Mouse (Mus musculus): ENCODE data around the gene Cxcr4.

The Cxcr4 gene

GRCm38 (mm10) chr1:128592211-128592741, at the start of gene Cxcr4:
Cxcr4 (minus strand) TSS chr1:128592293.
- no peak for DNase-seq (ENCODE audit: low read depth, low spot score)

- DNase-seq (ENCODE audit: low read depth, low spot score), result no peak
These were observed 47.6 kb upstream of the Cxcr4 start for GRCm38 (mm10) chr1:128639707-128640107.

- no peak for DNase-seq (ENCODE audit: low read depth, low spot score)
These were observed 45.2 kb upstream of the Cxcr4 start for GRCm38 (mm10) chr1:128637230-128637740.

- no peak for DNase-seq (ENCODE audit: low read depth, low spot score)
These were observed 44.5 kb upstream of the Cxcr4 start for GRCm38 (mm10) chr1:128636258-128637229.

- no peak for DNase-seq (ENCODE audit: low read depth, low spot score)
These were observed 41.8 kb upstream of the Cxcr4 start for GRCm38 (mm10) chr1:128633711-128634379.

- no peak for DNase-seq (ENCODE audit: low read depth, low spot score)
These were observed 40.4 kb upstream of the Cxcr4 start for GRCm38 (mm10) chr1:128632522-128632921.

- DNase-seq (ENCODE audit: low read depth, low spot score), result no peak
These were observed 34.1 kb upstream of the Cxcr4 start for GRCm38 (mm10) chr1:128626144-128626678.

- DNase-seq (ENCODE audit: low read depth, low spot score), result no peak
These were observed 31.4 kb upstream of the Cxcr4 start for GRCm38 (mm10) chr1:128623594-128623887.

GRCm38 (mm10) chr1:128622867-128623593, 30.9 kb upstream of the Cxcr4 start:
- no peak for DNase-seq (ENCODE audit: low read depth, low spot score)

GRCm38 (mm10) chr1:128617654-128618310, 25.7 kb upstream of the Cxcr4 start:
- DNase-seq (ENCODE audit: low read depth, low spot score), result no peak

GRCm38 (mm10) chr1:128616586-128616985, 24.5 kb upstream of the Cxcr4 start:
- DNase-seq (ENCODE audit: low read depth, low spot score), result no peak

GRCm38 (mm10) chr1:128615459-128615806, 23.3 kb upstream of the Cxcr4 start:
- no peak for DNase-seq (ENCODE audit: low read depth, low spot score)

GRCm38 (mm10) chr1:128614653-128615458, 22.8 kb upstream of the Cxcr4 start:
- DNase-seq (ENCODE audit: low read depth, low spot score), result no peak

- no peak for DNase-seq (ENCODE audit: low read depth, low spot score)
These were observed 16.0 kb upstream of the Cxcr4 start for GRCm38 (mm10) chr1:128608119-128608518.

GRCm38 (mm10) chr1:128607423-128607822, 15.3 kb upstream of the Cxcr4 start:
- DNase-seq (ENCODE audit: low read depth, low spot score), result no peak

GRCm38 (mm10) chr1:128605794-128606193, 13.7 kb upstream of the Cxcr4 start:
- DNase-seq (ENCODE audit: low read depth, low spot score), result no peak

GRCm38 (mm10) chr1:128602688-128603385, 10.7 kb upstream of the Cxcr4 start:
- DNase-seq (ENCODE audit: low read depth, low spot score), result no peak

- no peak for DNase-seq (ENCODE audit: low read depth, low spot score)
These were observed 10.1 kb upstream of the Cxcr4 start for GRCm38 (mm10) chr1:128602018-128602687.

- DNase-seq (ENCODE audit: low read depth, low spot score), result no peak
These were observed 9.2 kb upstream of the Cxcr4 start for GRCm38 (mm10) chr1:128601307-128601706.

Data from brain, embryonic 18.5 days (tissue).